Comparison of ENCODE assay signal across 8 mouse cellular contexts in genomic region chr4:49844828-49845611, GRCm38 (mm10). TPM values are rescaled to one million over a fixed set of nuclear protein-coding genes. Genes with fewer than 3 reads are reported as not detected.
DNase-seq lines count a peak whose midpoint lies in the region; ATAC-seq and TF ChIP-seq lines count a peak whose summit lies in the region.

No protein-coding gene starts in this region.

- no peak for TF ChIP-seq CTCF in heart, postnatal 0 days (IDR thresholded peaks at IDR 0.05; ENCODE audit: low read depth)

- H3K27me3 ChIP-seq in liver, embryonic 11.5 days (replicated peaks; ENCODE audit: control insufficient read depth, insufficient read depth, low read length): peaks cover 33% of the 10 kb centered on the region
- H3K27me3 ChIP-seq in heart, postnatal 0 days (ENCODE audit: control insufficient read depth, insufficient read depth, low read length): peaks cover 39% of the 10 kb centered on the region
- H3K27me3 ChIP-seq in neural tube, embryonic 13.5 days: peaks cover 43% of the 10 kb centered on the region

- 1% methylated on average over 63 of the region's 63 CpGs for WGBS in liver, embryonic 11.5 days
- WGBS in heart, postnatal 0 days: 1% methylated on average over 56 of the region's 63 CpGs
- WGBS in neural tube, embryonic 13.5 days: under 1% methylated on average over 63 of the region's 63 CpGs

- H3K36me3 ChIP-seq in liver, embryonic 11.5 days (ENCODE audit: control insufficient read depth, insufficient read depth, low read length): no peaks in the 10 kb centered on the region
- no peaks in the 10 kb centered on the region for H3K36me3 ChIP-seq in heart, postnatal 0 days (replicated peaks; ENCODE audit: control insufficient read depth, insufficient read depth, low read length)
- no peaks in the 10 kb centered on the region for H3K36me3 ChIP-seq in neural tube, embryonic 13.5 days

- intact Hi-C loops in left cerebral cortex, postnatal 25 days (cut with DNase I): loop anchor here (1.0 to 5.0 kb wide), 2 partner anchors 112 to 157 kb away; no protein-coding TSS in a partner anchor

- H3K27ac ChIP-seq in liver, embryonic 11.5 days (ENCODE audit: low read depth, low read length): no peak overlapping the region
- no peak overlapping the region for H3K27ac ChIP-seq in heart, postnatal 0 days (ENCODE audit: low read depth)
- H3K27ac ChIP-seq in neural tube, embryonic 13.5 days (replicated peaks): peak overlapping the region; percentile 64

- DNase-seq in liver, embryonic 11.5 days (ENCODE audit: low spot score): no peak
- no peak for DNase-seq in liver
- peak; percentile 11 for DNase-seq in embryo, embryonic 11.5 days (ENCODE audit: low read depth, low spot score)
- DNase-seq in heart, postnatal 0 days (ENCODE audit: low spot score): no peak
- peak; percentile 8 to 33 for DNase-seq in left cerebral cortex, postnatal 25 days (ENCODE audit: low spot score in 2 of 2)
- no peak for DNase-seq in B cell, adult 2 months
- no peak for DNase-seq in urinary bladder, adult 2 months (ENCODE audit: low spot score)

- H3K9me3 ChIP-seq in liver, embryonic 11.5 days (ENCODE audit: control insufficient read depth, low read length): no peaks in the 10 kb centered on the region
- H3K9me3 ChIP-seq in heart, postnatal 0 days (replicated peaks; ENCODE audit: control insufficient read depth, low read length): no peaks in the 10 kb centered on the region
- H3K9me3 ChIP-seq in neural tube, embryonic 13.5 days: no peaks in the 10 kb centered on the region

- no peak for TF ChIP-seq EP300 in heart, postnatal 0 days (IDR thresholded peaks at IDR 0.05; ENCODE audit: low read depth)

- no peak overlapping the region for H3K9ac ChIP-seq in liver, embryonic 11.5 days (ENCODE audit: low read depth, low read length)
- H3K9ac ChIP-seq in heart, postnatal 0 days (replicated peaks; ENCODE audit: low read depth, low read length): no peak overlapping the region
- H3K9ac ChIP-seq in neural tube, embryonic 13.5 days: peak overlapping the region; percentile 77

- 0 out of 2 replicates have a peak, but pooled peaks have one; percentile 26 for ATAC-seq in liver, embryonic 11.5 days (replicated peaks; ENCODE audit: low FRiP score)
- ATAC-seq in heart, postnatal 0 days (ENCODE audit: insufficient read depth, low read depth): 0 out of 2 replicates have a peak, but pooled peaks have one; percentile 27
- ATAC-seq in neural tube, embryonic 13.5 days (ENCODE audit: low read depth): peak; percentile 65

- peak overlapping the region; percentile 72 for H3K4me2 ChIP-seq in liver, embryonic 11.5 days
- H3K4me2 ChIP-seq in heart, postnatal 0 days (ENCODE audit: low read depth, low read length): peak overlapping the region; percentile 83
- H3K4me2 ChIP-seq in neural tube, embryonic 13.5 days: peak overlapping the region; percentile 98

- H3K4me3 ChIP-seq in liver, embryonic 11.5 days (ENCODE audit: low read depth, low read length): peak overlapping the region; percentile 49
- H3K4me3 ChIP-seq in heart, postnatal 0 days (ENCODE audit: low read depth, low read length): peak overlapping the region; percentile 53
- peak overlapping the region; percentile 77 for H3K4me3 ChIP-seq in neural tube, embryonic 13.5 days

- H3K4me1 ChIP-seq in liver, embryonic 11.5 days (replicated peaks; ENCODE audit: control insufficient read depth, insufficient read depth, low read length): no peaks in the 10 kb centered on the region
- peaks cover 11% of the 10 kb centered on the region; the same call in 1 of the 2 replicates for H3K4me1 ChIP-seq in heart, postnatal 0 days (ENCODE audit: control insufficient read depth, insufficient read depth)
- H3K4me1 ChIP-seq in neural tube, embryonic 13.5 days (replicated peaks): peaks cover 32% of the 10 kb centered on the region

RNA-seq across cellular contexts. Expression of gene Grin3a, which starts 0.5 kb away (rescaled TPM):
- polyA plus RNA-seq in liver, embryonic 11.5 days (2014; fragmentation: Nextera tagmentation; extraction: Ambion mirVana): 0.22 and 0.29 TPM in 2 replicates
- under 0.01 TPM in 1 of 2 replicates, not detected in the other for total RNA-seq in heart, postnatal 0 days (2014; rRNA removed; ENCODE audit: low replicate concordance)
- polyA plus RNA-seq in heart, postnatal 0 days (2015; fragmentation: Nextera tagmentation; extraction: Ambion mirVana): 0.08 and 0.10 TPM in 2 replicates
- 10 to 100 TPM; 34.7 to 35.4 TPM for total RNA-seq in left cerebral cortex, postnatal 25 days (2021)
- 10.9 and 11.4 TPM in 2 replicates for polyA plus RNA-seq in neural tube, embryonic 13.5 days (2015; fragmentation: Nextera tagmentation; extraction: Ambion mirVana)
- 0.09 and 0.12 TPM in 2 replicates for polyA plus RNA-seq in urinary bladder, adult 2 months (2012; rRNA removed)

Comparison
In these comparisons a context has a peak if more than half of its experiments do, and no peak if none do; other contexts are left out.
1. DNase-seq: peak in embryo, embryonic 11.5 days (single experiment) and left cerebral cortex, postnatal 25 days (2 of 2); none in liver, embryonic 11.5 days (single experiment), liver (single experiment), heart, postnatal 0 days (single experiment), B cell, adult 2 months (0 of 2) and urinary bladder, adult 2 months (single experiment).
2. Peak in every context shown above with its lines, with median percentiles within 50 percentile points of each other: ATAC-seq, H3K4me2 ChIP-seq and H3K4me3 ChIP-seq.